In genomic region chr8:9233326-9233919, GRCm38 (mm10) we compare ENCODE assay signal across 8 mouse cellular contexts.
DNase-seq lines count a peak whose midpoint lies in the region; ATAC-seq lines count a peak whose summit lies in the region.

No protein-coding gene starts in this region.

- peak; percentile 0 to 10 for DNase-seq in monocyte, adult 2 months (ENCODE audit: low read depth in 1 of 2, low spot score in 2 of 2)
- DNase-seq in embryo, embryonic 9.5 days (ENCODE audit: extremely low spot score): peak; percentile 88
- DNase-seq in heart, adult 8-10 months (ENCODE audit: low spot score): peak; percentile 45
- peak; percentile 94 for DNase-seq in kidney, postnatal 10 days
- DNase-seq in liver, embryonic 11.5 days (ENCODE audit: low spot score): peak; percentile 66
- DNase-seq in testis, postnatal 10 days (ENCODE audit: low spot score): peak; percentile 94

- no peak for ATAC-seq in monocyte, adult 5-6 weeks (replicated peaks; ENCODE audit: insufficient number of reproducible peaks, low FRiP score, low TSS enrichment, poor library complexity, severe bottlenecking)
- peak; percentile 56; the same call in 1 of the 2 replicates for ATAC-seq in liver, embryonic 11.5 days (replicated peaks; ENCODE audit: low FRiP score)
- ATAC-seq in neural tube, embryonic 15.5 days (ENCODE audit: low FRiP score): peak; percentile 86

- H3K36me3 ChIP-seq in liver, embryonic 11.5 days (ENCODE audit: control insufficient read depth, insufficient read depth, low read length): no peaks in the 10 kb centered on the region
- H3K36me3 ChIP-seq in neural tube, embryonic 15.5 days: no peaks in the 10 kb centered on the region

- no peaks in the 10 kb centered on the region for H3K4me1 ChIP-seq in liver, embryonic 11.5 days (replicated peaks; ENCODE audit: control insufficient read depth, insufficient read depth, low read length)
- peaks cover 25% of the 10 kb centered on the region for H3K4me1 ChIP-seq in neural tube, embryonic 15.5 days

- H3K4me3 ChIP-seq in liver, embryonic 11.5 days (ENCODE audit: low read depth, low read length): no peak overlapping the region
- H3K4me3 ChIP-seq in neural tube, embryonic 15.5 days (replicated peaks): 0 out of 2 replicates have a peak overlapping the region, but pooled peaks have one; percentile 12

- no peak overlapping the region for H3K9ac ChIP-seq in liver, embryonic 11.5 days (ENCODE audit: low read depth, low read length)
- no peak overlapping the region for H3K9ac ChIP-seq in neural tube, embryonic 15.5 days (replicated peaks)

- no peaks in the 10 kb centered on the region for H3K27me3 ChIP-seq in liver, embryonic 11.5 days (replicated peaks; ENCODE audit: control insufficient read depth, insufficient read depth, low read length)
- no peaks in the 10 kb centered on the region for H3K27me3 ChIP-seq in neural tube, embryonic 15.5 days (replicated peaks)

- H3K4me2 ChIP-seq in liver, embryonic 11.5 days: peak overlapping the region; percentile 21; the same call in 1 of the 2 replicates
- H3K4me2 ChIP-seq in neural tube, embryonic 15.5 days: peak overlapping the region; percentile 48

- H3K27ac ChIP-seq in liver, embryonic 11.5 days (ENCODE audit: low read depth, low read length): no peak overlapping the region
- H3K27ac ChIP-seq in neural tube, embryonic 15.5 days (replicated peaks): no peak overlapping the region

- H3K9me3 ChIP-seq in liver, embryonic 11.5 days (ENCODE audit: control insufficient read depth, low read length): no peaks in the 10 kb centered on the region
- H3K9me3 ChIP-seq in neural tube, embryonic 15.5 days (replicated peaks): no peaks in the 10 kb centered on the region

- WGBS in liver, embryonic 11.5 days: 11% methylated on average over 12 of the region's 12 CpGs
- WGBS in neural tube, embryonic 15.5 days: 2% methylated on average over 12 of the region's 12 CpGs

Comparison
In these comparisons a context has a peak if more than half of its experiments do, and no peak if none do; other contexts are left out.
1. DNase-seq: peak in every context shown above with its lines; median percentile 94 in kidney, postnatal 10 days; 94 in testis, postnatal 10 days; 88 in embryo, embryonic 9.5 days; 66 in liver, embryonic 11.5 days; 45 in heart, adult 8-10 months; 5 in monocyte, adult 2 months.